In the genomic region with DNA sequence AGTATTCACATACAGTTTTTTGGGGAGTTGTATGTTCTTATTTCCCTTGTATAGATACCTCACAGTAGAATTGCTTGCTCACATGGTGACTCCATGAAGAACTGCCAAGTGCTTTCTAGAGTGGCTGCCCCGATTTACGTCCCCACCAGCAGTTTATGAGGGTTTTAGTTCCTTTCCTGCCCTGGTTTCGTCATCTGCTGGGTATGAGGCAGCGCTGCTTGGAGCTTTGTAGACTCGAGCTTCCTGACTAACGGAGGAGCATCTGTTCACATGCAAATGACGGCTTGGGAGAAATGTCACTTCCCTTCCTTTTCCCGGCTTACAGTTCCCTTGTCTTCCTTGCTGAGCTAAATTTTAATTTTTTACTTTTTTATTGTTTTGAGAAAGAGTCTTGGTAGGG, we compare ENCODE assay signal across 20 mouse cellular contexts. TPM values are rescaled to one million over a fixed set of nuclear protein-coding genes. Genes with fewer than 3 reads are reported as not detected.
DNase-seq lines count a peak whose midpoint lies in the region; ATAC-seq and TF ChIP-seq lines count a peak whose summit lies in the region.
"Had no signal": no experiment of that assay in that cellular context is flagged by ENCODE, and none has a peak within 500 bp of the region (broad histone marks: within the 10 kb centered on the region; RNA-seq: fewer than 3 reads in every experiment).

No protein-coding gene starts in this region.

- no peaks in the 10 kb centered on the region for H3K9me3 ChIP-seq in ES-Bruce4 (replicated peaks; ENCODE audit: control insufficient read depth, insufficient read depth, low read length, poor library complexity, severe bottlenecking)
- H3K9me3 ChIP-seq: embryonic facial prominence, embryonic 12.5 days; forebrain, embryonic 10.5 days; megakaryocyte, embryonic 14.5 days; neural tube, embryonic 12.5 days; stomach, embryonic 15.5 days had no signal

- TF ChIP-seq EP300 in ES-Bruce4 (IDR thresholded peaks at IDR 0.05; ENCODE audit: insufficient read depth, low read depth, low read length): peak; percentile 73; the same call in 1 of the 2 replicates

- peak overlapping the region; percentile 94 for H3K27ac ChIP-seq in ES-Bruce4 (ENCODE audit: insufficient read depth, low read length)
- H3K27ac ChIP-seq: embryonic facial prominence, embryonic 12.5 days; forebrain, embryonic 10.5 days; gastrocnemius, adult 2 months; heart, adult 2 months; neural tube, embryonic 12.5 days; stomach, embryonic 15.5 days had no signal

- H3K4me1 ChIP-seq in ES-Bruce4 (ENCODE audit: control insufficient read depth, insufficient read depth, low read length): peaks cover 6% of the 10 kb centered on the region

- peak; percentile 69; the same call in 1 of the 2 replicates for ATAC-seq in frontal cortex, adult (ENCODE audit: low TSS enrichment)

- no peak overlapping the region for H3K4me3 ChIP-seq in ES-Bruce4 (ENCODE audit: low read depth, low read length)
- H3K4me3 ChIP-seq: embryonic facial prominence, embryonic 12.5 days; forebrain, embryonic 10.5 days; gastrocnemius, adult 2 months; heart, adult 2 months; megakaryocyte, embryonic 14.5 days; neural tube, embryonic 12.5 days; stomach, embryonic 15.5 days had no signal

- no peak for TF ChIP-seq POLR2A in ES-Bruce4 (IDR thresholded peaks at IDR 0.05; ENCODE audit: insufficient read depth, low read length)
- no peak for TF ChIP-seq POLR2A in brain, embryonic 14.5 days (IDR thresholded peaks at IDR 0.05; ENCODE audit: borderline replicate concordance, extremely low read depth, insufficient read depth, insufficient read length, poor library complexity, severe bottlenecking)

- H3K9ac ChIP-seq in ES-Bruce4 (ENCODE audit: low read depth, poor library complexity, severe bottlenecking): no peak overlapping the region
- H3K9ac ChIP-seq: embryonic facial prominence, embryonic 12.5 days; lung, embryonic 14.5 days; neural tube, embryonic 12.5 days; stomach, embryonic 15.5 days had no signal

- TF ChIP-seq CTCF in ES-Bruce4 (IDR thresholded peaks at IDR 0.05; ENCODE audit: low read depth, low read length): no peak
- no peak for TF ChIP-seq CTCF in brain, embryonic 14.5 days (IDR thresholded peaks at IDR 0.05; ENCODE audit: borderline replicate concordance, extremely low read depth, insufficient read depth, insufficient read length)

- H3K36me3 ChIP-seq in ES-Bruce4 (ENCODE audit: control insufficient read depth, insufficient read depth, low read length, poor library complexity, severe bottlenecking): no peaks in the 10 kb centered on the region
- H3K36me3 ChIP-seq: embryonic facial prominence, embryonic 12.5 days; neural tube, embryonic 12.5 days; stomach, embryonic 15.5 days had no signal

- no peaks in the 10 kb centered on the region for H3K27me3 ChIP-seq in ES-Bruce4 (ENCODE audit: control insufficient read depth, insufficient read depth, low read length, poor library complexity, severe bottlenecking)
- H3K27me3 ChIP-seq: embryonic facial prominence, embryonic 12.5 days; megakaryocyte, embryonic 14.5 days; neural tube, embryonic 12.5 days; stomach, embryonic 15.5 days had no signal

- no peak for DNase-seq in frontal cortex, postnatal 14 days (ENCODE audit: low spot score in 2 of 2)
- peak; percentile 35 for DNase-seq in layer of hippocampus, adult 11-12 months (ENCODE audit: low spot score)
- no peak for DNase-seq in layer of hippocampus, adult 9-10 months (ENCODE audit: low spot score)
- DNase-seq in brain, embryonic 14.5 days (ENCODE audit: low read depth): peak; percentile 53
- no peak for DNase-seq in gastrocnemius, adult 8-10 months (ENCODE audit: low spot score in 2 of 2)
- DNase-seq in ovary, postnatal 10 days (ENCODE audit: low spot score): no peak
- DNase-seq: adrenal gland, postnatal 14 days; gastrocnemius, adult 2 months; heart, adult 2 months; heart, postnatal 14 days; liver; lung, embryonic 14.5 days; spleen, adult 18-20 months had no signal

RNA-seq across cellular contexts. Expression of a gene that starts 15.4 kb away (rescaled TPM):
- 23.2 and 28.1 TPM in 2 replicates for polyA plus RNA-seq in ES-Bruce4 (2011; ENCODE audit: insufficient read depth, insufficient read length, low read depth, missing spikeins)
- polyA plus RNA-seq in brain, embryonic 14.5 days (2012; rRNA removed): 12.1 and 24.5 TPM in 2 replicates
- 10 to 100 TPM; 36.6 to 42.4 (median 39.7) TPM for total RNA-seq in gastrocnemius, adult 8-10 months (2022)

RNA-seq across cellular contexts. Expression of a gene that starts 15.5 kb away (rescaled TPM):
- 76.6 and 77.0 TPM in 2 replicates for polyA plus RNA-seq in ES-Bruce4 (2011; ENCODE audit: insufficient read depth, insufficient read length, low read depth, missing spikeins)
- 126 and 166 TPM in 2 replicates for polyA plus RNA-seq in brain, embryonic 14.5 days (2012; rRNA removed)
- total RNA-seq in gastrocnemius, adult 8-10 months (2022): 10 to 100 TPM; 19.1 to 25.8 (median 23.2) TPM

Comparison
In these comparisons a context has a peak if more than half of its experiments do, and no peak if none do; other contexts are left out.
1. DNase-seq: peak in layer of hippocampus, adult 11-12 months (single experiment) and brain, embryonic 14.5 days (single experiment); none in frontal cortex, postnatal 14 days (0 of 2), layer of hippocampus, adult 9-10 months (single experiment), gastrocnemius, adult 8-10 months (0 of 2) and ovary, postnatal 10 days (single experiment).